Mouse (Mus musculus) lung, adult 2 months (tissue): ENCODE measurements at regions not wholly inside any gene's neighbourhood (a gene's known extent, or its start where the extent isn't known, plus 50 kb on each side); places are given as distances from the start of the nearest gene placed in this dataset.

Source experiments
- CTCF ChIP-seq: fragments of 200-500 bp; IDR thresholded peaks from 2 replicates; pipeline ENCODE4 v1.5.1; 2011; ENCODE audit warnings: mild to moderate bottlenecking, low read length, control low read depth; ENCODE audit not compliant: insufficient read depth
- POLR2A ChIP-seq: fragments of 200-500 bp; IDR thresholded peaks from 2 replicates; pipeline ENCODE4 v1.6.1; 2011; ENCODE audit warnings: low read depth, mild to moderate bottlenecking, control low read depth, low read length, borderline replicate concordance; ENCODE audit errors: extremely low read depth

- no peak for TF ChIP-seq CTCF
- no peak for TF ChIP-seq POLR2A
These were observed 92.5 kb downstream of the Naa11 start for GRCm38 (mm10) chr5:97299631-97300030.
